Mouse (Mus musculus) neural tube, embryonic 11.5 days (tissue): ENCODE results near the gene Rbbp8nl. TPM values are rescaled to one million over a fixed set of nuclear protein-coding genes. Genes with fewer than 3 reads are reported as not detected.

ENCODE experiments used
- ATAC-seq: fragments of 200-750 bp; cut with Nextera tagmentation; 2 replicates; pipeline ENCODE4 v1.8.0; 2017; ENCODE audit warnings: moderate number of reproducible peaks, mild to moderate bottlenecking, moderate TSS enrichment, moderate library complexity; ENCODE audit not compliant: insufficient read depth, low FRiP score, low TSS enrichment
- DNase-seq: peaks from one replicate; pipeline ENCODE4 v3.0.0-alpha.2; 2015; ENCODE audit warnings: low spot score
- H3K27ac ChIP-seq: fragments of 300-500 bp; sonication (generic); 2 replicates; pipeline ENCODE4 v1.5.1; 2014; ENCODE audit warnings: low read depth, mild to moderate bottlenecking, low read length
- H3K27me3 ChIP-seq: fragments of 300-500 bp; sonication (generic); 2 replicates; pipeline ENCODE4 v1.6.1; 2014; ENCODE audit warnings: mild to moderate bottlenecking, low read length, mixed read lengths; ENCODE audit not compliant: control insufficient read depth, insufficient read depth
- H3K36me3 ChIP-seq: fragments of 300-500 bp; sonication (generic); 2 replicates; pipeline ENCODE4 v1.6.1; 2014; ENCODE audit warnings: mild to moderate bottlenecking, low read length, moderate library complexity, mixed read lengths; ENCODE audit not compliant: control insufficient read depth, insufficient read depth
- H3K4me1 ChIP-seq: fragments of 300-500 bp; sonication (generic); 2 replicates; pipeline ENCODE4 v1.6.1; 2014; ENCODE audit warnings: low read length, mixed read lengths; ENCODE audit not compliant: control insufficient read depth, insufficient read depth
- H3K4me2 ChIP-seq: fragments of 300-500 bp; sonication (generic); 2 replicates; pipeline ENCODE4 v1.6.1; 2014; ENCODE audit warnings: low read depth, mild to moderate bottlenecking, moderate library complexity
- H3K4me3 ChIP-seq: fragments of 300-500 bp; sonication (generic); 2 replicates; pipeline ENCODE4 v1.5.1; 2014; ENCODE audit warnings: low read depth, low read length
- H3K9ac ChIP-seq: fragments of 300-500 bp; sonication (generic); 2 replicates; pipeline ENCODE4 v1.6.1; 2014; ENCODE audit warnings: mild to moderate bottlenecking, low read length
- H3K9me3 ChIP-seq: fragments of 300-500 bp; sonication (generic); 2 replicates; pipeline ENCODE4 v1.6.1; 2016; ENCODE audit warnings: low read length; ENCODE audit not compliant: control insufficient read depth
- WGBS: fragments of 180-500 bp; shearing (Covaris S2); extraction: QIAGEN DNeasy Blood & Tissue Kit; methylation state at CpG from one replicate; pipeline ENCODE4 v1.1.7; 2014; 5-methylcytosine and 5-hydroxymethylcytosine counted together
- polyA plus RNA-seq: library from polyadenylated mRNA; unstranded; fragments of >200 nt; fragmentation: Nextera tagmentation; extraction: Ambion mirVana; gene quantifications from 2 replicates; pipeline ENCODE4 v1.2.1, GENCODE M21; 2014

Rbbp8nl gene
- polyA plus RNA-seq, 1 experiment from 2014 or later: not detected

DNA sequence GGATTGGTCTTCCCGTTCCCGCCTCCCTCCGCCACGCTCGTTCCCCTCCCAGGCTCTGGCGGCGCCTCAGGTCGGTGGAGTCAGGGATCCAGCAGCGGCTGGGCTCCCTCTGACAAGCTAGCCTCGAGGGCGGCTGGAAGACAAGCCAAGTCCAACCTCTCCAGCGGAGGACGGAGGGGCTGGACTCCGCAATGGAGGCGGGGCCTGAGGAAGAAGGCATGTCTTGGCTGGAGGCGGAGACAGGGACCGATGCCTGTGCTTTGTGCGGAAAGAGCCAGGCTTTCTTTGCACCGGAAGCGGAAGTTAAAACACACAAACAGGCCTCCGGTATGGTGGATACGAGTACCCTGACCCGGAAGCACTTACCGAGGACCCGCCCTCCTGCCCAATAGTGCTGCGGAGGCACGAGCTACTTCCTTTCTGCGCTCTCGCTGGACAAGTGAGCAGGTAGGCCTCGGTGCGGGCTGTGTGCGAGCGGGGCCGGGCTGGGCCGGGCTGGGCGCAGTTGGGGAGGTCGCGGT, 32.6 kb downstream of the Rbbp8nl start, which contains the start of gene Rps21:
TSS of gene Rps21 (plus strand) at position 377 of the 521 bp plus-strand sequence.
- Histone ChIP-seq H3K27ac (peak within 1 kb of the TSS; percentile 78), H3K9ac (peak within 1 kb of the TSS; percentile 94), H3K27me3 (no peaks in the 10 kb centered on the region), H3K4me1 (peaks cover 8% of the 10 kb centered on the region; the same call in 1 of the 2 replicates), H3K9me3 (no peaks in the 10 kb centered on the region), H3K36me3 (peaks cover 7% of the 10 kb centered on the region; the same call in 1 of the 2 replicates), H3K4me2 (peak within 1 kb of the TSS; percentile 87), H3K4me3 (peak within 1 kb of the TSS; percentile 93)
- DNase-seq (peak; percentile 98), ATAC-seq (peak; percentile 95)
- under 1% methylated on average over 38 of the region's 38 CpGs for WGBS

- Histone ChIP-seq H3K4me3 (peak overlapping the region; percentile 93), H3K27me3 (no peaks in the 10 kb centered on the region), H3K9ac (peak overlapping the region; percentile 58), H3K36me3 (peaks cover 3% of the 10 kb centered on the region; the same call in 1 of the 2 replicates), H3K4me2 (peak overlapping the region; percentile 67), H3K4me1 (peaks cover 8% of the 10 kb centered on the region; the same call in 1 of the 2 replicates), H3K9me3 (no peaks in the 10 kb centered on the region), H3K27ac (peak overlapping the region; percentile 78)
- ATAC-seq (peak; percentile 53), DNase-seq (no peak)
- 24% methylated on average over 26 of the region's 26 CpGs for WGBS
Measured at GRCm38 (mm10) chr2:180256296-180257000, 33.2 kb downstream of the Rbbp8nl start.

- no peak overlapping the region for H3K9ac ChIP-seq
- H3K4me1 ChIP-seq: peaks cover 8% of the 10 kb centered on the region; the same call in 1 of the 2 replicates
- no peaks in the 10 kb centered on the region for H3K9me3 ChIP-seq
- peaks cover 3% of the 10 kb centered on the region; the same call in 1 of the 2 replicates for H3K36me3 ChIP-seq
- 93% methylated on average over 9 of the region's 9 CpGs for WGBS
- DNase-seq (no peak), ATAC-seq (no peak)
- H3K27me3 ChIP-seq: no peaks in the 10 kb centered on the region
- peak overlapping the region; percentile 67 for H3K4me2 ChIP-seq
- H3K27ac ChIP-seq: no peak overlapping the region
- no peak overlapping the region for H3K4me3 ChIP-seq
Measured at GRCm38 (mm10) chr2:180255701-180256100, 34.0 kb downstream of the Rbbp8nl start.

DNA sequence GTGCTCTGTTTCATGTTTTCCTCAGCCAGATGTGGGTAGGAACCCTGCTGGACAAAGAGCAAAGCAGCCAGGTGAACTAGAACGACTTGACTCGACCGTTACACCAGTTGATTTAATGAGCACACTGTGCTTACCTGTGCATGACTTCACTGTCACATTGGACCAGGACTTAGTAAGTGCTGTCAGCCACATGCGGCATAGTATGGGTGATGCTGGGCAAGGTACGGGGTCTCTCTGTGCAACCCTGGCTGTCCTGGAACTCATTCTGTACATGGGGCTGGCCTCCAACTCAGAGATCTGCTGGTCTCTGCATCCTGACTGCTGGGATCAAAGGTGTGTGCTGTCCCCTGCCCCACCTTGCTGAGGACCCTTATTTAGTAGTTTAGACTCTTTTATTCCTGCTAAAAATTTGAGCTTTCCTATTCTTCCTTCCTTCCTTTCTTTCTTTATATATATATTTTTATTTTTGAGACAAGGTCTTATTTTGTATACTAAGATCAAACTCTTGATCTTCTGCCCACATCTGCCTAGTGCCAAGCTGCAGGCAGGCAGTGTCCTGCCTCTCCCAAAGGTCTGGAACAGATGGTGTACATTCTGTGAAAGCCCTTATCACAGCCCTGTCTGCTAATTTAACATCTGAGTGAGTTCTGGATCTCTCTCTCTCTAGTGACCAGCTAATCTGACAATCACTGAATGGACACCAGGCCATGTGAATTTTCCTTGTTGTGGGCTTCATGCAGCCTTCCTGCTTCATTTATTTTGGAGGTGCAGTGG, 35.1 kb downstream of the Rbbp8nl start:
- Histone ChIP-seq H3K4me1 (peaks cover 8% of the 10 kb centered on the region; the same call in 1 of the 2 replicates), H3K27me3 (no peaks in the 10 kb centered on the region), H3K4me2 (no peak overlapping the region), H3K27ac (no peak overlapping the region), H3K9me3 (no peaks in the 10 kb centered on the region), H3K36me3 (peaks cover 3% of the 10 kb centered on the region; the same call in 1 of the 2 replicates), H3K4me3 (no peak overlapping the region), H3K9ac (no peak overlapping the region)
- no peak for ATAC-seq
- 98% methylated on average over 5 of the region's 5 CpGs for WGBS
- no peak for DNase-seq

DNA sequence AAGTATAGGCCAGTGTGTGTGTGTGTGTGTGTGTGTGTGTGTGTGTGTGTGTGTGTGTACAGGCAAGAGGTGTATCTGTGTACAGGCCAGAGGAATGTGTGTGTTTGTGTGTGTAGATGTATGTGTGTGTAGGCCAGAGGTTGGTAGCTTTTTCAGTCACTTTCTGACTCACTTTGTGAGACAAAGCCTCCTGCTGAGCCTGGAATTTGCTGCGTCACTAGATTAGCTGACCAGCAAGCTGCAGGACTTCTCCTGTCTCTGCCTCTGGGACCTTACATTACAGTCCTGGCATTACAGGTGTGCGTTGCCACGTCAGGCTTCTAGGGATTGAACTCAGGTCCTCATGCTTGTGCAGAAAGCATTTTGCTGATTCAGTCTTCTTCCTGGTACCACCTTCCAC, 37.8 kb downstream of the Rbbp8nl start:
- Histone ChIP-seq H3K4me2 (no peak overlapping the region), H3K4me1 (0 out of 2 replicates have a peak, but pooled peaks cover 4% of the 10 kb centered on the region), H3K9ac (no peak overlapping the region), H3K9me3 (no peaks in the 10 kb centered on the region), H3K36me3 (no peaks in the 10 kb centered on the region), H3K4me3 (no peak overlapping the region), H3K27ac (no peak overlapping the region), H3K27me3 (no peaks in the 10 kb centered on the region)
- DNase-seq: no peak
- ATAC-seq: no peak
- 43% methylated on average over 3 of the region's 3 CpGs for WGBS

DNA sequence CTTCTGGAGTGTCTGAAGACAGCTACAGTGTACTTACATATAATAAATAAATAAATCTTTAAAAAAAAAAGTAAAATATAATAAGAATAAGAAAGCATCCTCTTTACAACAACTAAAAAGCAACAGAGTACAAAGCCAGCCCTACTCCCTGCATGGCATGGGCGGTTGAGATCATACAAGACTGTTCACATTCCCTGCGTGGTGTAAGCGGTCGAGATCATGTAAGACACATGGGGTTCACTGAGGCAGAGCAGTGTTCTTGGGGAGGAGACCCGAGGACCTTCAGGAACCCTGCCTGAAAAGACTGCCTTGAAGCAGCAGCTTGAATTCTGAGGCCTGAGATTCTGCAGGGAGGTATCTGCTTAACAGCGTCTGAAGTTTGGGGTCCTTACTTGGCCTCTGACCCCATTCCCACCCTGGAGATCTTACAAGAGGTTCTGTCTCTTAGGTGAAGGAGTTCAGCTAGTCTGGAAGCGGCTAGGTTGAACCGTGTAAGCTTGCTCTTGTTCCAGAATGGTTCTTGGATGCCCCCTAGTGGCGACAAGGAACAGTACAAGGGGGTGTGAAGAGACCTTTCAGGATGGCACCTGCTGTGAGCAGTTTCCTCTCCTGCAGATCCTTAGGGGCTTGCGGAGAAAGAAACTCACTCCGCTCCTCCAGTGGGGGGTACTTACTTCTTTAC, 38.6 kb downstream of the Rbbp8nl start:
- Histone ChIP-seq H3K9ac (no peak overlapping the region), H3K36me3 (no peaks in the 10 kb centered on the region), H3K27ac (no peak overlapping the region), H3K27me3 (no peaks in the 10 kb centered on the region), H3K4me1 (0 out of 2 replicates have a peak, but pooled peaks cover under 1% of the 10 kb centered on the region), H3K4me3 (no peak overlapping the region), H3K4me2 (no peak overlapping the region), H3K9me3 (no peaks in the 10 kb centered on the region)
- DNase-seq (peak; percentile 81), ATAC-seq (peak; percentile 80)
- 29% methylated on average over 11 of the region's 11 CpGs for WGBS

DNA sequence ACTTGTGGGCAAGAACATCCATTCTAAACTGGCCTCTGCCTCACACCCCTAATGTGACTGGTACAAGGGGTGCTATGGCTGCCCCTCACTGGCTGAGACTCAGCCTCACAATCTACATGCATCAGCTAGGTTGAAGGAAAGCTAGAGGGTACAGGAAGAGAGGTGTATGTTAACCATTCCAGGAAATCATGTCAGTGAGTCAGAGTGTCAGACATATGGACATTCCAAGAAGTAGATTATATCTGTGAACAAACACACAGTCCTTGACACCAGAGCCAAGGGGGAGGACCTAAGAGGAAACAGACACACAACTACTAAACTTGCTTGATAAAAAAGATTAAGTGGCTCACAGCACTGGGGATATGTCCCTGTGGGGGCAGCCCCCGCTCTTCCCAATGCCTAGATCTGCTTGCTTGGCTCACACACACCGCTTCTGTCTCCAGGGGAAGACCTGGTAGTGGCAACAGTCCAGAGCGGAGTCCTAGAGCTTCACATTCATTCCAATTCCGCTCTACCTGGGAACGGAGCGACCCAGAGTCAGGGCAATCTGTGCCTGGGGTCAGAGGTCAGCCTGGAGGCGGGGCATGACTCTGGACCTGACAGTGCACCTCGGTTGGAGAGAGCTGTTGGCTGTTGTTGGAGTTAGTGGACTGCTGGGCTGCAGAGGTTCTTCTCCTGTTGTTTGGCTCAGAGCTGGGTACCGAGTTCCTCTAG, 40.6 kb downstream of the Rbbp8nl start:
- no peak overlapping the region for H3K4me2 ChIP-seq
- DNase-seq (no peak), ATAC-seq (no peak)
- H3K27ac ChIP-seq: no peak overlapping the region
- no peaks in the 10 kb centered on the region for H3K36me3 ChIP-seq
- H3K9ac ChIP-seq: no peak overlapping the region
- H3K27me3 ChIP-seq: no peaks in the 10 kb centered on the region
- 66% methylated on average over 9 of the region's 9 CpGs for WGBS
- H3K4me3 ChIP-seq: no peak overlapping the region
- no peaks in the 10 kb centered on the region for H3K4me1 ChIP-seq
- no peaks in the 10 kb centered on the region for H3K9me3 ChIP-seq

GRCm38 (mm10) chr2:180247916-180248315, 41.8 kb downstream of the Rbbp8nl start:
- ATAC-seq (no peak), DNase-seq (no peak)
- H3K9ac ChIP-seq: no peak overlapping the region
- no peaks in the 10 kb centered on the region for H3K36me3 ChIP-seq
- H3K9me3 ChIP-seq: no peaks in the 10 kb centered on the region
- no peak overlapping the region for H3K4me3 ChIP-seq
- H3K27ac ChIP-seq: no peak overlapping the region
- H3K4me2 ChIP-seq: no peak overlapping the region
- H3K27me3 ChIP-seq: no peaks in the 10 kb centered on the region
- H3K4me1 ChIP-seq: no peaks in the 10 kb centered on the region
- WGBS: 84% methylated on average over 5 of the region's 5 CpGs
